Mouse (Mus musculus) lung, postnatal 4 days (tissue): ENCODE measurements around the gene Olfr1198.

ENCODE experiments used
- DNase-seq, 2 experiments: peaks; one replicate each; pipeline ENCODE4 v3.0.0; 2021

The Olfr1198 gene

GRCm38 (mm10) chr2:88751270-88751669 lies at the start of gene Olfr1198:
Olfr1198 (minus strand) TSS chr2:88751370.
- DNase-seq = no peak

- DNase-seq = no peak
Observed at GRCm38 (mm10) chr2:88792736-88793135, 41.6 kb upstream of the Olfr1198 start, which contains the start of gene Olfr1201. Olfr1201 (plus strand) TSS chr2:88793036.

- DNase-seq = no peak
Observed at GRCm38 (mm10) chr2:88770388-88770787, 19.2 kb upstream of the Olfr1198 start, which contains the start of gene Olfr1200. Olfr1200 (minus strand) TSS chr2:88770488.

- DNase-seq = no peak
Observed at GRCm38 (mm10) chr2:88760369-88760768, 9.2 kb upstream of the Olfr1198 start, which contains the start of gene Olfr1199. Olfr1199 (minus strand) TSS chr2:88760469.

GRCm38 (mm10) chr2:88743379-88743778 lies 7.8 kb downstream of the Olfr1198 start:
- no peak for DNase-seq

GRCm38 (mm10) chr2:88732266-88732665 lies 18.9 kb downstream of the Olfr1198 start, which contains the start of gene Olfr1197:
Olfr1197 (minus strand) TSS chr2:88732366.
- no peak for DNase-seq

- no peak for DNase-seq
Observed at GRCm38 (mm10) chr2:88704497-88704896, 46.7 kb downstream of the Olfr1198 start, which contains the start of gene Olfr1196. Olfr1196 (minus strand) TSS chr2:88704597.
